Mouse (Mus musculus): ENCODE measurements at regions not wholly inside any gene's neighbourhood (a gene's known extent, or its start where the extent isn't known, plus 50 kb on each side); places are given as distances from the start of the nearest gene placed in this dataset.
"Not testable (repeated sequence)": the region's sequence is repeated elsewhere in the genome, so short reads cannot be mapped to it uniquely, and the experiment has no call there.

DNA sequence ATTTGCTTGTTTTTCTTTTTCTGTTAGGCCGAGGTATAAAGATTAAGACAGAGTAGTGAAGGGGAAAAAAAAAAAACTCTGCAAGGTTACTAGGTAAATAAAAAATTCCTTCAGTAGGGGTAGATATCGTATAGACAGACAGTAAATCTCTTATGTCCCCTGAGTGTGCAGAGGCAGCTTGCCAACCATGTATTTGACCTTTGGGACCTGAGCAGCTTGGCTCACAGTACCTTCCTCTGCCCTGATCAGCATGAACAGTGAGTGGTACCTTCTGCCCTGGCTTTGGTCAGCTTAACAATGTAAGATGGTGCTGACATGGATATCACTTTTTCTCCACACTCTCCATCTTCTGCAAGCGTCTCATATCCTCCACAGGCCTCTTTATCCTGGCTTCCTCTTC, 168.3 kb upstream of the Arglu1 start:
- intact Hi-C loops (cut with DNase I) = no loop called here
- peak; percentile 40 for DNase-seq

DNA sequence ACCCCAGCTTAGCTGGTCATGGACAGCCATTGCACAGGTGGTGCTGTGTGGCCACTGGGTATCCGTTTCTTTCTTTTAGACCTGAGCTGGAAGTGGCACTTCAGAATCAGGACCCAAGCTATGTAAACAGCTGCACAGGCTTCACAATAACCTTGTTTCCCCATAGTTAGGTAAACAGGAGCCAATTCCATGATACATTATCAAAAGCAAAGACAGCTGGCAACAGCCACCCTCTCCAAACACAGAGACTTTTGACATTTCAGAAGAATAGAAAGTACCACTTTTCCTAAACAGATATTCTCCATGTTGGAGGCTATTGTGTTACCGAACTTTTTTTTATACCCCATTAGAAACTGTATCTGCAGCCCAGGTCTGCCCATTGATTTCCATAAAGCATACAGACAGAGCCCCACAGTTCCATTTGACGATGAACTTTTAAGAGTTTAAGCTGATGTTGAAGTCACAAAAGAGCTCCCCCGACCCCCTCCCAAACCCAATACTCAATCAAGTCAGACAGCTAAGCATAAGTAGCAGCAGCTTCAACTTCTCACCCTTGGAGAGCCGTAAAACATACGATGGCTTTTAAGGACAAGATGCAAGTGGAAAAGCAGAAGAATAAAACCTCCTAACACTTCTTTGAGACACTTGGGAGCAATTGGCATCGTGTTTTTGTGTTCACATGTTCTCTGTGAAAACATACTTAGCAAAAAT, 162.5 kb upstream of the Arglu1 start:
- intact Hi-C loops (cut with DNase I) = no loop called here

DNA sequence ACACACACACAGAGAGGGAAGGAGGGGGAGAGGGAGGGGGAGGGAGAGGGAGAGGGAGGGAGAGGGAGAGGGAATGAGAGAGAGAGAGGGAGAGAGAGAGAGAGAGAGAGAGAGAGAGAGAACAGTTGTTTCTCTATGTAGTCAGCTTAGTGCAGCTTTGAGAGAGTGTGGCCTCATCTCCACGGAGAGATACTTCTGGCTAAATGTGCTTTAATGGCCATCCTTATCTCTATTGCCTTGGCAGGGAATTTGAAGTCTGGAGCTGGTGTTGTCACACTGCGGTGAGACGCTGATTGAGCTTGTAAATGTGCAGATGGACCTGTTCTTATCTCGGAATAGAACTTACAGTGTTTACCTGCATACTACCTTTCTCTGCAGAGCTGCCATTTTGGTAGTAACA, 160.9 kb upstream of the Arglu1 start:
- intact Hi-C loops (cut with DNase I) = no loop called here
- DNase-seq = no peak

More for the DNA sequence above, 162.5 kb upstream of the Arglu1 start:
- no peak for DNase-seq

GRCm38 (mm10) chr8:8850766-8851165, 160.4 kb upstream of the Arglu1 start:
- no peak for DNase-seq
- intact Hi-C loops (cut with DNase I) = no loop called here

DNA sequence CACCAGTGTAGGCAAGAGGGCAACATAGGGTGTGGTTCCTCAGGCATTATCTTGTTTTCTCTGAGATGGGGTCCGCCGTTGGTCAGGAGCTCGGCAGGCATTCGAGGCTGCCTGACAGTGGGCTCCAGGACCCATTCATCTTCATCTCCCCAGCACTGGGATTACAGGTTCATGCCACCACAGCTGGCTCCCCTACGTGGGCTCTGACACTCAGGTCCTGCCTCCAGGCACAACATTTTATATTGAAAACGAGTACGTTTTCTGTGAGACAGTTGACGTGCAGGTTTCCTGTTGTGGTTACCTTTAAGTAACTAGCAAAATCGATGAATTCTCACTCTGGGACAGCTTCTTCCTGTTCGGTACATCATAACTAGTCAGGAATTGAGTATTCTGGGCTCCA, 157.3 kb upstream of the Arglu1 start:
- intact Hi-C loops (cut with DNase I) = no loop called here

DNA sequence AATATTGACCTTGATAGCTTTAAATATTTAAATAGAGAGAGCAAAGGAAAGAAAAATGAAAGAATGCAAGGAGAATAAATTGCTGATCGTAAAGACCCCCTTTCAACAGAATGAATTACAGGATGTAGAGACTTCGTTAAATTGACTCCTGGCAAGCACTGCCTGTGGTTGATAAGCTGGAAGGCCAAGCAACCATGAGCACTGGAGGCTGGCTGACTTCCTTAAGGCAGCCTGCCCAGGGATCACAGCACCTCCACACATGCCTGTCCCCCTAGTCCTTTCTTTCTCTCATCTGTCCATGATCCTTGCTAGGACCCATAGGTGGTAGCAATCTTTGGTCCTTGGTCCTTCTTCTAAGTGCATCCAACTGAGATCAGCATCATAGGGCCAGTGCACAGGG, 152.0 kb upstream of the Arglu1 start:
- intact Hi-C loops (cut with DNase I) = no loop called here

More for the DNA sequence above, 157.3 kb upstream of the Arglu1 start:
- DNase-seq = no peak

GRCm38 (mm10) chr8:8836166-8836565, 145.8 kb upstream of the Arglu1 start:
- intact Hi-C loops (cut with DNase I); DNase-seq: not testable (repeated sequence)

More for the DNA sequence above, 152.0 kb upstream of the Arglu1 start:
- no peak for DNase-seq

DNA sequence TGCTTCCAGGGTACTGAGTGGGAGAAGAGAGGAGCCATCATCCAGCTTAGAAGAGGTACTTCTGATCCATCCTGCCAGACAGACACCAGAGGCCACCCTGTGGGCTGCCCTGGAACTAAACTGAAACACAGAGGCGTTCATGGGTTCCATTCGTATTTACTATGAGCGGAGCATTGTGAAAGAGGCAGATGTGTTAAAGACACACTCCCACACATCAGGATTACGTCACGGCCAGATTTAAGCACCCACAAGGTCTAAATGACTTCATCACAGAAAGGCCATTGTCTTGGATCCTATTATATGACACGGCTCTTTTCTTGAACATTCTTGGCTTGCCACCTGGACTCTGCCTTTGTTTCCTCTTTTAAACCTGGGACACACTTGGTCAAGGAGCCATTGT, 141.0 kb upstream of the Arglu1 start:
- intact Hi-C loops (cut with DNase I) = no loop called here
- DNase-seq = no peak

DNA sequence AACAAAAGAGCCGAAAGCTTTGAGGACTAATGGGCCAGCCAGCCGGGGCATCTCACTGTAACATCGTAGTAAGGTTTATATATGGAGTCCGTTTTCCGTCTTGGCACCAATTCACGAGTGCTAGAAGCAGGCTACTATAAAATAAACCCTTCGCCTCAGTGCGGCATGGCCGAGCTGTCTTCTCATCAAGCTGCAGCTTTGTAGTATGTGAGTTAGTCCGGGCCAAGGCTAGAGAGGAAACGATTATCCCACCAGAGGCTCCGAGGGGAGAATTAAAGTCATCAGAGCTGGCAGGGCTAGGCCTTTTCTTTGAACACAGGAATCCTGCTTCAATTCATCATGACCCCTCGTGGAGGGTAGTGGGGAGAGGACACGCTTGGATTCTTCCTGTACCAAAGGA, 138.9 kb upstream of the Arglu1 start:
- intact Hi-C loops (cut with DNase I) = no loop called here
- no peak for DNase-seq

DNA sequence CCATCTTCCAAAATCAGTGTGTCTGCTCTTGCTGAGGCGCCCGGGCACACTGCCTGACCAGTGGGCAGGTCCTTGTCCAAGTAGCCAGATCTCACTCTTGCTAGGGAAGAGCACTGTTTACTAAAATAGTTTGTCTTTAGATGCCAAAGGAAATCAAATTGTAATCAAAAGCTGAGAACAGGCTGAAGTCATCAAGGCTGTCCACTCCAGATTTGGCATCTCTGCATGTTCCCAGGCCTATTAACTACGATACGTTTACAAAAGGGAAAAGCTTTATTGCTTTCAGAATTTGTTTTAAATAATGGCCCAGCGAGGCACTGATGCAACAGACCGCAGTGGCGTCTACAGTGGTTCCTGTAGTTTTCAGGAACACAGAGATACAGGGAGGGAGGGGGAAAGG, 137.2 kb upstream of the Arglu1 start:
- intact Hi-C loops (cut with DNase I) = no loop called here
- no peak for DNase-seq

- intact Hi-C loops (cut with DNase I) = no loop called here
- no peak for DNase-seq
Observed at GRCm38 (mm10) chr8:8826801-8827200, 136.5 kb upstream of the Arglu1 start.

GRCm38 (mm10) chr8:8824886-8825285, 134.6 kb upstream of the Arglu1 start:
- DNase-seq = no peak
- intact Hi-C loops (cut with DNase I) = no loop called here

GRCm38 (mm10) chr8:8821119-8821518, 130.8 kb upstream of the Arglu1 start:
- DNase-seq = no peak
- intact Hi-C loops (cut with DNase I) = no loop called here

DNA sequence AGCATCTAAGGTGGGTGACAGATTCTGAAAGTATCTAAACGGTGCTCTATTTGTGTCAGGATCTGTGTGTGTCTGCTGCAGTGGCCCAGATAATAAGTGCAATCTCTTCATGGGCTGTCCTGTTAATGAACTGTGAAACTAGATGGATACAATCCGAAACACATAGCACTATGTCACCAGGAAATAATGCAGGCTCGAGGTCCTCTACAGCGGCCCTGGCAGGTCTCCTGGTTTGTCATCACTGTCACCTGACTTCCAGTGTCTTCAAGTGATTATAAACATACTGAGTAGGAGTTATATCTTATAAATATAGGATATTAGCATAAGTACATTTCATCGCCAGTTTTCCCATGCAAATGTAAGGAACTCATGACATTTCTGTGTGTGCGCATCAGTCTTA, 130.3 kb upstream of the Arglu1 start:
- intact Hi-C loops (cut with DNase I) = no loop called here
- no peak for DNase-seq

- intact Hi-C loops (cut with DNase I) = no loop called here
- no peak for DNase-seq
Observed at GRCm38 (mm10) chr8:8819233-8819931, 129.1 kb upstream of the Arglu1 start.

GRCm38 (mm10) chr8:8812807-8813167, 122.5 kb upstream of the Arglu1 start:
- intact Hi-C loops (cut with DNase I) = no loop called here
- DNase-seq = no peak

DNA sequence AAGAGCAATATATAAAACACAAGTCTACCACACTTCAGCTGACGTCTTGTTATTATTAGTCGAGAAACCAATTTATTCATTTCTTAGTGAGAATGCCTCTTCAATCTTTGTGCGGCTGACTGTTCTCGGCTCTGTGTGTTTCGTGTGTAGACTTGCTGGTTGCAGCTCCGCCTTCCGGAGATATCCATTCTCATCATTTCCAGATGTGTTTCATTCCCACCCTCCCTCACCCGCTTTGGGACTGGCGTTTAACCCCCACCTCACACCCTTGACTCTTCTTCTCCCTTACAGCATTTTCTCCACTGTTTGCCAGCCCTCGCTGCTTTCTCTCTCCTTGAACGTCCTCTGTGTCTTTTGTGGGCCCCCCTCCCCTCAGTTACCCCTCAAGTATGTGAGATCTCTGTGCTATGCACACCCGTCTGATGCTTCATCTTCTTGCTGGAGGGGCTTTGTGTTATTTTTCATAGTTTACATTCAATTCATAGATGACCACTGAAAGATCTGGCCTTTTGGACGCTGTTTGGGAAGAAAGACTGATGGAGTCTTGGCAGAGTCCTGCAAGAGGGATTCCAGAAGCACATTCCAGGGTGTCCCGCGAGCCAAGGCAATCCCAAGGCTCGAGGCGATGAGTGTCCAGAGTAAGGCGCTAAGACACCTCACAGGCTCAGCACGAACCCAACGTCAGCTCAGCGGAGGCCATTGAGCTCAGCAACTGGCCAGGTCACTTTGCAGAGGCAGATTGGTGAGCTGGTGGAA, 121.9 kb upstream of the Arglu1 start:
- no peak for DNase-seq
- intact Hi-C loops (cut with DNase I) = no loop called here

- DNase-seq = no peak
- intact Hi-C loops (cut with DNase I) = no loop called here
Observed at GRCm38 (mm10) chr8:8810928-8811327, 120.6 kb upstream of the Arglu1 start.

DNA sequence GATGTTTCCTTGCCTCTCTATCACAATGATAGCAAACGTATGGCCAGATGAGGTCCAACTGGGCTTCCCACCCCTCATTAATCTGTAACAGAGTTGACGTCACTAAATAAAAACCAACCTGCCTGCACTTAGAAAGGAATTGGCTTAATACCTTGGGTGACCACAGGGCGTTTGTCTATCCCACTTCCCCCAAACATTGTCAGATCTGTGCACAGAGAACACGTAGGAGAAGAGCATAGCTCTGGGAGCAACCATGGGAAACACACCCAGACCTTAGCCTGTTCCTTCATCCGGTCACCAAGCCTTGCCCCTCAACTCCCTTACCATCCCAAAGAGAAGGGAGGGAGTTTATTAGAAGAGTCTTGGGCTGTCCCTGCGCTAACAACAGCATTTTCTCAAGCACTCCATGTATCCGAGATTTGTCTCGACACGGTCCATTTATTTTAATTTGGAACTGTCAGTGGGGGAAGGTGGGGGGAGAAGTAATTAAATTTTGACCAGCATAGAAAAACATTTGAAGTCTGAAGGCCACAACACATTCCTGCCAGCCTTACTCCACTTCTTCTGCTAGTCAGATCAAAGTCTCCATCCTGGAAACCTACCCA, 119.6 kb upstream of the Arglu1 start:
- DNase-seq = no peak
- intact Hi-C loops (cut with DNase I) = no loop called here

- intact Hi-C loops (cut with DNase I) = no loop called here
- DNase-seq = no peak
Observed at GRCm38 (mm10) chr8:8809349-8809748, 119.0 kb upstream of the Arglu1 start.

- intact Hi-C loops (cut with DNase I) = no loop called here
- no peak for DNase-seq
Observed at GRCm38 (mm10) chr8:8802761-8803340, 112.5 kb upstream of the Arglu1 start.
